Mouse (Mus musculus) embryonic fibroblast, embryonic 13.5 days (primary cell): ENCODE measurements around the gene Ric3.

ENCODE experiments used
- CTCF ChIP-seq: IDR thresholded peaks from 2 replicates; pipeline ENCODE4 v1.5.1; 2011; ENCODE audit warnings: mild to moderate bottlenecking, control low read depth, low read length, moderate library complexity, borderline replicate concordance; ENCODE audit not compliant: insufficient read depth
- POLR2A ChIP-seq: IDR thresholded peaks from 2 replicates; pipeline ENCODE4 v1.6.1; 2011; ENCODE audit warnings: low read depth, mild to moderate bottlenecking, control low read depth, low read length, moderate library complexity

GRCm38 (mm10) chr7:109101167-109101566 is 18.0 kb upstream of the Ric3 start:
- TF ChIP-seq CTCF (no peak), POLR2A (no peak)
